Mouse (Mus musculus): ENCODE data around the gene Olfr133. TPM values are rescaled to one million over a fixed set of nuclear protein-coding genes. Genes with fewer than 3 reads are reported as not detected.
"Not testable (repeated sequence)": the region's sequence is repeated elsewhere in the genome, so short reads cannot be mapped to it uniquely, and the experiment has no call there.

Gene Olfr133
- polyA plus RNA-seq (2015; fragmentation: Nextera tagmentation; extraction: Ambion mirVana) = not detected in 2 replicates

GRCm38 (mm10) chr17:38144981-38145380 lies at the start of gene Olfr133:
TSS of gene Olfr133 (plus strand) at chr17:38145281.
- ATAC-seq (ENCODE audit: low read depth) = no peak
- Histone ChIP-seq H3K9me3 (ENCODE audit: control insufficient read depth, low read length) (no peaks in the 10 kb centered on the region), H3K4me3 (ENCODE audit: low read length) (no peak within 1 kb of the TSS), H3K4me2 (ENCODE audit: low read depth, low read length) (no peak within 1 kb of the TSS), H3K27ac (ENCODE audit: low read length) (no peak within 1 kb of the TSS), H3K4me1 (replicated peaks; ENCODE audit: control insufficient read depth, insufficient read depth, low read length) (no peaks in the 10 kb centered on the region), H3K9ac (ENCODE audit: low read length) (no peak within 1 kb of the TSS), H3K27me3 (ENCODE audit: control insufficient read depth, insufficient read depth, low read depth, low read length) (no peaks in the 10 kb centered on the region), H3K36me3 (ENCODE audit: control insufficient read depth, insufficient read depth, low read length) (no peaks in the 10 kb centered on the region)
- 73% methylated on average over 2 of the region's 2 CpGs for WGBS

GRCm38 (mm10) chr17:38124199-38124598 lies 20.9 kb upstream of the Olfr133 start:
- H3K4me1 ChIP-seq (replicated peaks; ENCODE audit: control insufficient read depth, insufficient read depth, low read length); H3K9me3 ChIP-seq (ENCODE audit: control insufficient read depth, low read length); H3K4me3 ChIP-seq (ENCODE audit: low read length); H3K27me3 ChIP-seq (ENCODE audit: control insufficient read depth, insufficient read depth, low read depth, low read length); H3K36me3 ChIP-seq (ENCODE audit: control insufficient read depth, insufficient read depth, low read length); ATAC-seq (ENCODE audit: low read depth); H3K9ac ChIP-seq (ENCODE audit: low read length); H3K27ac ChIP-seq (ENCODE audit: low read length); H3K4me2 ChIP-seq (ENCODE audit: low read depth, low read length): not testable (repeated sequence)
- 80% methylated on average over 1 of the region's 1 CpGs for WGBS

GRCm38 (mm10) chr17:38125371-38125770 lies 19.7 kb upstream of the Olfr133 start:
- H3K27ac ChIP-seq (ENCODE audit: low read length); H3K9ac ChIP-seq (ENCODE audit: low read length); H3K4me3 ChIP-seq (ENCODE audit: low read length); H3K4me1 ChIP-seq (replicated peaks; ENCODE audit: control insufficient read depth, insufficient read depth, low read length); H3K36me3 ChIP-seq (ENCODE audit: control insufficient read depth, insufficient read depth, low read length); H3K4me2 ChIP-seq (ENCODE audit: low read depth, low read length); H3K9me3 ChIP-seq (ENCODE audit: control insufficient read depth, low read length); ATAC-seq (ENCODE audit: low read depth); H3K27me3 ChIP-seq (ENCODE audit: control insufficient read depth, insufficient read depth, low read depth, low read length): not testable (repeated sequence)
- 46% methylated on average over 3 of the region's 3 CpGs for WGBS

- WGBS = 45% methylated on average over 1 of the region's 1 CpGs
- ATAC-seq (ENCODE audit: low read depth) = no peak
- H3K4me3 ChIP-seq (ENCODE audit: low read length) = no peak within 1 kb of the TSS
These were observed 10.7 kb upstream of the Olfr133 start, which contains the start of gene Olfr132 for GRCm38 (mm10) chr17:38134426-38134825. TSS of gene Olfr132 (minus strand) at chr17:38134526.

GRCm38 (mm10) chr17:38171088-38171487 lies 26.0 kb downstream of the Olfr133 start, which contains the start of gene Olfr134:
TSS of gene Olfr134 (plus strand) at chr17:38171388.
- WGBS = 66% methylated on average over 3 of the region's 3 CpGs
- Histone ChIP-seq H3K4me2 (ENCODE audit: low read depth, low read length) (no peak within 1 kb of the TSS), H3K4me1 (replicated peaks; ENCODE audit: control insufficient read depth, insufficient read depth, low read length) (no peaks in the 10 kb centered on the region), H3K27me3 (ENCODE audit: control insufficient read depth, insufficient read depth, low read depth, low read length) (no peaks in the 10 kb centered on the region), H3K4me3 (ENCODE audit: low read length) (no peak within 1 kb of the TSS), H3K27ac (ENCODE audit: low read length) (no peak within 1 kb of the TSS), H3K36me3 (ENCODE audit: control insufficient read depth, insufficient read depth, low read length) (no peaks in the 10 kb centered on the region), H3K9me3 (ENCODE audit: control insufficient read depth, low read length) (no peaks in the 10 kb centered on the region), H3K9ac (ENCODE audit: low read length) (no peak within 1 kb of the TSS)
- no peak for ATAC-seq (ENCODE audit: low read depth)

More at GRCm38 (mm10) chr17:38134426-38134825, 10.7 kb upstream of the Olfr133 start, which contains the start of gene Olfr132:
- H3K4me1 ChIP-seq (replicated peaks; ENCODE audit: control insufficient read depth, insufficient read depth, low read length) = no peaks in the 10 kb centered on the region
- H3K36me3 ChIP-seq (ENCODE audit: control insufficient read depth, insufficient read depth, low read length) = no peaks in the 10 kb centered on the region
- H3K9me3 ChIP-seq (ENCODE audit: control insufficient read depth, low read length) = peaks cover 3% of the 10 kb centered on the region; the same call in 1 of the 2 replicates
- no peaks in the 10 kb centered on the region for H3K27me3 ChIP-seq (ENCODE audit: control insufficient read depth, insufficient read depth, low read depth, low read length)
- no peak within 1 kb of the TSS for H3K9ac ChIP-seq (ENCODE audit: low read length)
- H3K4me2 ChIP-seq (ENCODE audit: low read depth, low read length) = no peak within 1 kb of the TSS
- H3K27ac ChIP-seq (ENCODE audit: low read length) = no peak within 1 kb of the TSS

Other genes starting within 250 kb of the Olfr133 start
- not detected in 2 replicates for gene Olfr127, start 244.8 kb upstream of the Olfr133 start, polyA plus RNA-seq (2015; fragmentation: Nextera tagmentation; extraction: Ambion mirVana)
- gene Olfr128, start 224.7 kb upstream of the Olfr133 start, polyA plus RNA-seq (2015; fragmentation: Nextera tagmentation; extraction: Ambion mirVana) = not detected in 2 replicates
- gene Olfr761, start 192.2 kb upstream of the Olfr133 start, polyA plus RNA-seq (2015; fragmentation: Nextera tagmentation; extraction: Ambion mirVana) = not detected in 2 replicates
- not detected in 2 replicates for gene Olfr129, start 85.2 kb upstream of the Olfr133 start, polyA plus RNA-seq (2015; fragmentation: Nextera tagmentation; extraction: Ambion mirVana)
- not detected in 2 replicates for gene Olfr130, start 81.4 kb upstream of the Olfr133 start, polyA plus RNA-seq (2015; fragmentation: Nextera tagmentation; extraction: Ambion mirVana)
- gene Olfr131, start 56.6 kb upstream of the Olfr133 start, polyA plus RNA-seq (2015; fragmentation: Nextera tagmentation; extraction: Ambion mirVana) = not detected in 2 replicates
- not detected in 2 replicates for gene Olfr132, start 10.8 kb upstream of the Olfr133 start, polyA plus RNA-seq (2015; fragmentation: Nextera tagmentation; extraction: Ambion mirVana)
- gene Olfr134, start 26.1 kb downstream of the Olfr133 start, polyA plus RNA-seq (2015; fragmentation: Nextera tagmentation; extraction: Ambion mirVana) = not detected in 2 replicates
- gene Olfr135, start 59.1 kb downstream of the Olfr133 start, polyA plus RNA-seq (2015; fragmentation: Nextera tagmentation; extraction: Ambion mirVana) = not detected in 2 replicates
- not detected in 2 replicates for gene Olfr138, start 115.8 kb downstream of the Olfr133 start, polyA plus RNA-seq (2015; fragmentation: Nextera tagmentation; extraction: Ambion mirVana)
- not detected in 2 replicates for gene Olfr137, start 162.3 kb downstream of the Olfr133 start, polyA plus RNA-seq (2015; fragmentation: Nextera tagmentation; extraction: Ambion mirVana)
- not detected in 2 replicates for gene Olfr136, start 184.6 kb downstream of the Olfr133 start, polyA plus RNA-seq (2015; fragmentation: Nextera tagmentation; extraction: Ambion mirVana)